Mouse (Mus musculus) stomach, adult 2 months (tissue): ENCODE measurements around the gene Zbtb2. TPM values are rescaled to one million over a fixed set of nuclear protein-coding genes. Genes with fewer than 3 reads are reported as not detected.

Source experiments
- polyA plus RNA-seq: library from polyadenylated mRNA; depleted of rRNA; stranded (reverse); fragments of >200 nt; gene quantifications from 2 replicates; pipeline ENCODE4 v1.2.3, GENCODE M21; 2012; rRNA removed

Gene Zbtb2
- polyA plus RNA-seq: 2.1 and 2.3 TPM in 2 replicates

GRCm38 (mm10) chr10:4387701-4388383 lies at the start of gene Zbtb2:
Zbtb2 (minus strand) TSS chr10:4388108.

DNA sequence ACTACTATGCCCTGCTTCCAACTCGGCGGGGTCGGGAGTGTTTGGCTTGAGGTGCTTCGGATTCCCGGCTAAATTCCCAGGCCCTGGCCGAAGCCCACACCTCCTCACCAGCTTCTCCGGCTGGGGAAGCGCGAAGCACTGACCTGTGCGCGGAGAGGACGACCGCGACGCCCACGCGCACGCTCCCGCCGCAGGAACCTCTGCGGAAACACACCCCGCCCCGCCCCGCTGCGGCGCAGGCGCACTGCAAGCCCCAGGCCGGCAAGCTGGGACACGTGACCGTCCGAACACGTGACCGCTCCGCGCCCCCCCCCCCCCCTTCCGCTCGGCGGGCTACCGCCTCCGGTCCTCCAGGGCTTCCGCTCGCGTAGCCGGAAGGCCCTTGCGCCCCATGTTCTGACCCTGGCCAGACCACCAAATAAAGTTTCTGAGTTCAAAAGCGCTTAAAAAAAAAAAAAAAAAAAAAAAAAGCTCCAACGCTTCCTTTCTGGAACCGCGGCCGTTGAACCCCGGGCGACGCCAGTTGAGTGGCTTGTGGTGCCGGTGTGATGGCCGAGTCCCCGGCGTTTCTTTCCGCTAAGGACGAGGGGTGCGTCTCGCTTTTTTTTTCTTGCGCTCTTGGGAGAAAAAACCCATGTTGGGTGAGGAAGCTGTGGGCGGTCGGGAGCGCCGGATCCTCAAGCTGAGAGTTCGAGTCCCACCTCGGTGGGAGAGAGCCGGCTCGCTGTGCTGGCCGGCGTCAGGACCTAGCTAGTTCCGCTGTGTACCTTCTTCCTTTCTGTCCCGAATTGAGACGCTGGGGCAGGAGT lies 44.4 kb upstream of the Zbtb2 start, which contains the start of the genes Rmnd1 and Armt1:
Gene Rmnd1, minus strand, starts transcription at position 266 of the 809 bp plus-strand sequence.
Gene Armt1, plus strand, starts transcription at position 345 of the 809 bp plus-strand sequence.

Other genes with a start within 250 kb of the Zbtb2 start
- gene Akap12, start 121.7 kb downstream of the Zbtb2 start, polyA plus RNA-seq: 0.85 and 1.1 TPM in 2 replicates
- 8.1 and 11.1 TPM in 2 replicates for gene Rmnd1, start 44.3 kb upstream of the Zbtb2 start, polyA plus RNA-seq
- 1.7 and 1.9 TPM in 2 replicates for gene Armt1, start 44.4 kb upstream of the Zbtb2 start, polyA plus RNA-seq
- gene Ccdc170, start 94.4 kb upstream of the Zbtb2 start, polyA plus RNA-seq: not detected in 2 replicates
- gene Esr1, start 223.5 kb upstream of the Zbtb2 start, polyA plus RNA-seq: 0.40 and 0.49 TPM in 2 replicates